In the genomic region with DNA sequence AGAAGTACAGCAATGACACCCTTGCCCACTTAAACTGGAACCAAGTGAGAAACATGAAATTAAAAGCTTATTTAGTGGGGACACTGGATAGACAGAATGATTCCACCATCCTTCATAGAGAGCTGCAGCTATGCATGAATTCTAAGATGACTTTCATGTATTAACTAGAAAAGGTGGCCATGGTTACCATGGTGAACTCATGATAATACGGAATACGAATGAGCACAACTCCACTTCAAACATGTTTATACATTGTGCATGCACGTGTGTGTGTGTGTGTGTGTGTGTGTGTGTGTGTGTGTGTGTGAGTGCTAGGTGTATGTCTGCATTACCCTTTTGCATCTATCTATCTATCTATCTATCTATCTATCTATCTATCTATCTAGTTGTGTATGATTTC, we compare ENCODE assay signal across 19 mouse cellular contexts.
DNase-seq lines count a peak whose midpoint lies in the region; ATAC-seq and TF ChIP-seq lines count a peak whose summit lies in the region.
"Had no signal": no experiment of that assay in that cellular context is flagged by ENCODE, and none has a peak within 500 bp of the region (broad histone marks: within the 10 kb centered on the region; RNA-seq: fewer than 3 reads in every experiment).

No protein-coding gene starts in this region.

- H3K27me3 ChIP-seq in midbrain, embryonic 16.5 days (ENCODE audit: control insufficient read depth, insufficient read depth, low read depth, low read length): no peaks in the 10 kb centered on the region
- H3K27me3 ChIP-seq in midbrain, embryonic 11.5 days (ENCODE audit: control insufficient read depth, insufficient read depth, low read length): no peaks in the 10 kb centered on the region
- H3K27me3 ChIP-seq in midbrain, postnatal 0 days (ENCODE audit: insufficient read depth, low read length): no peaks in the 10 kb centered on the region
- H3K27me3 ChIP-seq in midbrain, embryonic 15.5 days (replicated peaks): no peaks in the 10 kb centered on the region
- H3K27me3 ChIP-seq: CH12.LX, Patski had no signal

- no peak for TF ChIP-seq CTCF in midbrain, postnatal 0 days (IDR thresholded peaks at IDR 0.05)

- H3K4me3 ChIP-seq in midbrain, embryonic 16.5 days (ENCODE audit: low read depth, low read length): no peak overlapping the region
- H3K4me3 ChIP-seq in midbrain, embryonic 11.5 days (ENCODE audit: low read depth, low read length): no peak overlapping the region
- no peak overlapping the region for H3K4me3 ChIP-seq in midbrain, postnatal 0 days (ENCODE audit: low read depth, low read length)
- no peak overlapping the region for H3K4me3 ChIP-seq in midbrain, embryonic 15.5 days

- no peak overlapping the region for H3K27ac ChIP-seq in midbrain, embryonic 16.5 days (ENCODE audit: low read length)
- no peak overlapping the region for H3K27ac ChIP-seq in midbrain, embryonic 11.5 days (ENCODE audit: low read depth, low read length)
- H3K27ac ChIP-seq in midbrain, postnatal 0 days (ENCODE audit: low read depth, low read length): no peak overlapping the region
- H3K27ac ChIP-seq in midbrain, embryonic 15.5 days: no peak overlapping the region

- H3K9ac ChIP-seq in midbrain, embryonic 16.5 days (ENCODE audit: low read depth, low read length): no peak overlapping the region
- H3K9ac ChIP-seq in midbrain, embryonic 11.5 days (ENCODE audit: low read length): no peak overlapping the region
- H3K9ac ChIP-seq in midbrain, postnatal 0 days (replicated peaks; ENCODE audit: low read length, poor library complexity, severe bottlenecking): no peak overlapping the region
- no peak overlapping the region for H3K9ac ChIP-seq in midbrain, embryonic 15.5 days

- ATAC-seq in midbrain, embryonic 16.5 days: peak; percentile 51; the same call in 1 of the 2 replicates
- no peak for ATAC-seq in midbrain, embryonic 11.5 days (ENCODE audit: low FRiP score)
- ATAC-seq in midbrain, postnatal 0 days (ENCODE audit: low FRiP score): peak; percentile 66; the same call in 1 of the 2 replicates
- no peak for ATAC-seq in midbrain, embryonic 15.5 days (replicated peaks)
- ATAC-seq: activated CD4-positive, CD25-positive, alpha-beta regulatory T cell, adult 4 months; CD4-positive, CD25-positive, alpha-beta regulatory T cell, adult 4 months; Patski had no signal

- no peak for DNase-seq in midbrain, embryonic 11.5 days (ENCODE audit: low spot score, missing footprints)
- no peak for DNase-seq in midbrain, postnatal 0 days (ENCODE audit: low spot score)
- DNase-seq: adrenal gland, adult 2 months; adrenal gland, adult 8-10 months; adrenal gland, postnatal 10 days; adrenal gland, postnatal 14 days; adrenal gland, postnatal 25 days; adrenal gland, postnatal 36 days; B cell, adult 2 months; cerebellum, adult 11 months; cerebellum, adult 11-12 months; cerebellum, adult 18-20 months had no signal

- 56% methylated on average over 3 of the region's 3 CpGs for WGBS in midbrain, embryonic 16.5 days
- WGBS in midbrain, embryonic 11.5 days: 68% methylated on average over 3 of the region's 3 CpGs
- WGBS in midbrain, postnatal 0 days: 50% methylated on average over 3 of the region's 3 CpGs
- 63% methylated on average over 3 of the region's 3 CpGs for WGBS in midbrain, embryonic 15.5 days

- no peak overlapping the region for H3K4me2 ChIP-seq in midbrain, embryonic 16.5 days (ENCODE audit: low read length)
- H3K4me2 ChIP-seq in midbrain, embryonic 11.5 days: no peak overlapping the region
- H3K4me2 ChIP-seq in midbrain, postnatal 0 days (ENCODE audit: low read depth, low read length, poor library complexity, severe bottlenecking): no peak overlapping the region
- no peak overlapping the region for H3K4me2 ChIP-seq in midbrain, embryonic 15.5 days

- no peaks in the 10 kb centered on the region for H3K9me3 ChIP-seq in midbrain, embryonic 16.5 days (replicated peaks; ENCODE audit: control insufficient read depth, low read length, poor library complexity, severe bottlenecking)
- no peaks in the 10 kb centered on the region for H3K9me3 ChIP-seq in midbrain, embryonic 11.5 days (ENCODE audit: control insufficient read depth, low read length)
- H3K9me3 ChIP-seq in midbrain, postnatal 0 days (ENCODE audit: low read length): no peaks in the 10 kb centered on the region
- H3K9me3 ChIP-seq in midbrain, embryonic 15.5 days: no peaks in the 10 kb centered on the region
- H3K9me3 ChIP-seq: G1E had no signal

- H3K4me1 ChIP-seq in midbrain, embryonic 16.5 days (ENCODE audit: control insufficient read depth, insufficient read depth, low read length): no peaks in the 10 kb centered on the region
- no peaks in the 10 kb centered on the region for H3K4me1 ChIP-seq in midbrain, embryonic 11.5 days (ENCODE audit: control insufficient read depth, insufficient read depth, low read length)
- no peaks in the 10 kb centered on the region for H3K4me1 ChIP-seq in midbrain, postnatal 0 days (ENCODE audit: insufficient read depth, low read length)
- H3K4me1 ChIP-seq in midbrain, embryonic 15.5 days: no peaks in the 10 kb centered on the region

- no peaks in the 10 kb centered on the region for H3K36me3 ChIP-seq in midbrain, embryonic 16.5 days (ENCODE audit: control insufficient read depth, insufficient read depth, low read length)
- H3K36me3 ChIP-seq in midbrain, embryonic 11.5 days (ENCODE audit: control insufficient read depth, insufficient read depth, low read length): no peaks in the 10 kb centered on the region
- H3K36me3 ChIP-seq in midbrain, postnatal 0 days (ENCODE audit: insufficient read depth, low read length): no peaks in the 10 kb centered on the region
- no peaks in the 10 kb centered on the region for H3K36me3 ChIP-seq in midbrain, embryonic 15.5 days (replicated peaks)
- H3K36me3 ChIP-seq: G1E had no signal

Comparison
In these comparisons a context has a peak if more than half of its experiments do, and no peak if none do; other contexts are left out.
1. ATAC-seq: peak in midbrain, embryonic 16.5 days (single experiment) and midbrain, postnatal 0 days (single experiment); none in midbrain, embryonic 11.5 days (single experiment) and midbrain, embryonic 15.5 days (single experiment).